Mouse (Mus musculus) bone marrow macrophage, adult 2 months (primary cell): ENCODE data around the gene Synrg. TPM values are rescaled to one million over a fixed set of nuclear protein-coding genes. Genes with fewer than 3 reads are reported as not detected.

Experiments used
- H3K27ac ChIP-seq: 2 replicates; pipeline ENCODE4 v1.5.1; 2012; ENCODE audit warnings: low read depth, low read length; ENCODE audit not compliant: insufficient read depth
- H3K4me1 ChIP-seq: 2 replicates; pipeline ENCODE4 v1.6.1; 2012; ENCODE audit warnings: low read length; ENCODE audit not compliant: control insufficient read depth, insufficient read depth
- H3K4me3 ChIP-seq: 2 replicates; pipeline ENCODE4 v1.5.1; 2012; ENCODE audit warnings: mild to moderate bottlenecking, low read length, moderate library complexity; ENCODE audit not compliant: insufficient read depth
- CTCF ChIP-seq: IDR thresholded peaks from 2 replicates; pipeline ENCODE4 v1.5.1; 2012; ENCODE audit warnings: low read depth, mild to moderate bottlenecking, low read length, moderate library complexity
- POLR2A ChIP-seq: IDR thresholded peaks from 2 replicates; pipeline ENCODE4 v1.6.1; 2012; ENCODE audit warnings: mild to moderate bottlenecking, low read depth, low read length, borderline replicate concordance
- polyA plus RNA-seq: library from polyadenylated mRNA; stranded (reverse); fragments of >200 nt; gene quantifications from 2 replicates; pipeline ENCODE4 v1.2.4, GENCODE M21; 2012; ENCODE audit not compliant: missing spikeins, insufficient read depth, insufficient read length

Gene Synrg
- polyA plus RNA-seq, 1 experiment, result 26.9 TPM

GRCm38 (mm10) chr11:83956822-83957221 lies 7.4 kb upstream of the Synrg start:
- Histone ChIP-seq H3K4me1 (peaks cover 6% of the 10 kb centered on the region), H3K27ac (no peak overlapping the region), H3K4me3 (no peak overlapping the region)
- TF ChIP-seq POLR2A (no peak), CTCF (no peak)

GRCm38 (mm10) chr11:83961983-83962382 lies 2.2 kb upstream of the Synrg start:
- H3K4me1 ChIP-seq, result peaks cover 12% of the 10 kb centered on the region

GRCm38 (mm10) chr11:83967436-83968204 lies 3.4 kb downstream of the Synrg start:
- no peak for TF ChIP-seq POLR2A
- TF ChIP-seq CTCF, result no peak
- no peak overlapping the region for H3K27ac ChIP-seq
- H3K4me3 ChIP-seq, result no peak overlapping the region
- H3K4me1 ChIP-seq, result peaks cover 17% of the 10 kb centered on the region

More at GRCm38 (mm10) chr11:83961983-83962382, 2.2 kb upstream of the Synrg start:
- Histone ChIP-seq H3K27ac (no peak overlapping the region), H3K4me3 (no peak overlapping the region)
- TF ChIP-seq POLR2A (no peak), CTCF (no peak)

- no peak overlapping the region for H3K4me3 ChIP-seq
- no peak for TF ChIP-seq CTCF
- TF ChIP-seq POLR2A, result no peak
- peaks cover 17% of the 10 kb centered on the region for H3K4me1 ChIP-seq
- no peak overlapping the region for H3K27ac ChIP-seq
Measured at GRCm38 (mm10) chr11:83968205-83968575, 4.0 kb downstream of the Synrg start.

- Histone ChIP-seq H3K4me1 (peaks cover 15% of the 10 kb centered on the region), H3K4me3 (no peak overlapping the region), H3K27ac (no peak overlapping the region)
- TF ChIP-seq CTCF (no peak), POLR2A (no peak)
Measured at GRCm38 (mm10) chr11:83969040-83969439, 4.8 kb downstream of the Synrg start.

GRCm38 (mm10) chr11:83974561-83975346 lies 10.5 kb downstream of the Synrg start:
- H3K4me1 ChIP-seq, result no peaks in the 10 kb centered on the region
- H3K4me3 ChIP-seq, result no peak overlapping the region
- H3K27ac ChIP-seq, result no peak overlapping the region
- TF ChIP-seq CTCF (no peak), POLR2A (no peak)

GRCm38 (mm10) chr11:83975488-83975887 lies 11.3 kb downstream of the Synrg start:
- no peaks in the 10 kb centered on the region for H3K4me1 ChIP-seq
- no peak overlapping the region for H3K4me3 ChIP-seq
- H3K27ac ChIP-seq, result no peak overlapping the region
- TF ChIP-seq POLR2A (no peak), CTCF (no peak)

GRCm38 (mm10) chr11:83976236-83976977 lies 12.2 kb downstream of the Synrg start:
- TF ChIP-seq POLR2A, result no peak
- TF ChIP-seq CTCF, result no peak
- H3K4me3 ChIP-seq, result no peak overlapping the region
- no peak overlapping the region for H3K27ac ChIP-seq
- H3K4me1 ChIP-seq, result no peaks in the 10 kb centered on the region

- Histone ChIP-seq H3K4me3 (no peak overlapping the region), H3K27ac (no peak overlapping the region), H3K4me1 (no peaks in the 10 kb centered on the region)
- TF ChIP-seq CTCF (no peak), POLR2A (no peak)
Measured at GRCm38 (mm10) chr11:83977810-83978209, 13.6 kb downstream of the Synrg start.

- TF ChIP-seq POLR2A (no peak), CTCF (no peak)
Measured at GRCm38 (mm10) chr11:83979992-83980391, 15.8 kb downstream of the Synrg start.

More at GRCm38 (mm10) chr11:83979992-83980391, 15.8 kb downstream of the Synrg start:
- Histone ChIP-seq H3K27ac (no peak overlapping the region), H3K4me3 (no peak overlapping the region), H3K4me1 (no peaks in the 10 kb centered on the region)
